Mouse (Mus musculus) spleen, postnatal 14 days (tissue): ENCODE data around the gene Stub1.
A peak's percentile ranks its signal among the peaks of the same experiment; 100 is the strongest.

Source experiments
- DNase-seq, 2 experiments: peaks; one replicate each; pipeline ENCODE4 v3.0.0; 2021 to 2022; ENCODE audit warnings: low spot score in 2 of 2

Stub1 gene

DNA sequence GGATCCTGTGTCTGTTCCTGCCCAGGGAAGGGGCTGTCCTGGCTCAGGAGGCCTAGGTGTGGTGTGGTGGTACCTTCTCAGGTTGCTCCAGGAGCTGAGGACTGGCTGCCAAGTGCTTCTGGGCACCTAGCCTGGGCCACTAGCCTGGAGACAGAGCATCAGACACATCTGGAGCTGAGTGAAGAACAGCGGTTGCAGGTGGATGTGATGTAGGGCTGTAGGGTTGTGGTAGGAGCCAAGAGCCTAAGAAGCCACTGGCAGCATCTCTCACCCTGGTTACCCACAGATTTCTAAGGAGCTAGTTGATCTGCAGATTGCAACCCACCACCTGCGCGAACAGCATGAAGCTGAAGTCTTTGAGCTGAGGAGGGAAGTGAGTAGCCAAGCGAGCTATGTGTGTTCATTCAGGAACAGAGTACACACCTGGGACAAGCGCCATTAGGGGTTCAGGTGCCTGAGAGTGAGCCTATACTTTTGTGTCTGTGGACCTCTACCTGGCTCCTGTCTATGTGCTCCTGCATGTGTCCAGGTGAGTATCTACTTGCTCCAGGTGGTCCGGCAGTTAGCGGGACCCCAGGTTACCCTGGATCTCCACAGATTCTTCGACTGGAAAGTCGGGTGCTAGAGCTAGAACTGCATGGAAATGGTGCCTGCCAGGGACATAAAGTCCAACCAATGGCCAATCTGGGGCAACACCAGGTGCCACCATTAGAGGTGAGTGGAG, 46.3 kb downstream of the Stub1 start:
- DNase-seq: no peak

DNA sequence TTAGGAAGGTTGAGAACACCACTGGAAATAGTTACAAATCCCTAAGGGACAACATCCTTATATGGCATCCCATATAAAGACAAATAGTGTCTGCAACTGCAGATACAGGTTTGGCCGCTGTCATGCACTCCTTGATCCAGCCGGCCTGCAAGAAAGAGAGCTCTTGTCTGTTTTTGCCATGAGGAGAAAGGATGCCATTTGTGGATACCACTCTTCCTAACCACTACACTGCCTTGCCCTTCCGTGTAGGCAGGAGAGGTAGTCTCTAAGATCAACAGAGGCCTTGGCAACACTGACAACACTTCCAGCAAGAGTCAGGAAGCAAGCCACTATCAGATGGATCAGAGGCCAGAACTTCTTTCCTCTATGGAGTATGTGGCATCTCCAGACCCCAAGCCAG, 46.9 kb downstream of the Stub1 start, which contains the start of gene Ccdc78:
Gene Ccdc78, plus strand, starts transcription at position 301 of the 400 bp plus-strand sequence.
- no peak for DNase-seq

DNA sequence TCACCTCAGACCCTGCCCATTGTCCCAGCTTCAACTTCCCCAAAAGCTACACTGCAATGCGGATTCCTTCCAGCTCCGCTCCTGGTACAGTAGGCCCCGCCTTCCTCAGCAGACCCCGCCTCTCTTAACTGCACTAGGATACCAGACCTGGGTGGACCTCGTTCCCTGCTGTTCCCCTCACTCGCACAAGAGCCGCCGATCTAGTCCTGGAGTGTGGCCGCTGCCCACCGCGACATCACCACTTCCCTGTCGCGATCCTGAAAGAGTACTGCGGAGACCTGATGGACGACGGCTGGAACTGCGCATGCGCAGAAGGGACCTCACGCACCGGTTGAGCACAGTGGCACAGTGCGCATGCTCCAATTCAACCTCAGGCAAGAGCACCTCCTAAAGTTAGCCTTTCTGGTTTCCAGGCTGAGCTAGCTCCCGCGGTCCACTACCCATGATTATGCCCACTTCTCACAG, 47.9 kb downstream of the Stub1 start, which contains the start of gene Haghl:
Gene Haghl, minus strand, starts transcription at position 393 of the 465 bp plus-strand sequence.
- DNase-seq: peak; percentile 86 to 91

DNA sequence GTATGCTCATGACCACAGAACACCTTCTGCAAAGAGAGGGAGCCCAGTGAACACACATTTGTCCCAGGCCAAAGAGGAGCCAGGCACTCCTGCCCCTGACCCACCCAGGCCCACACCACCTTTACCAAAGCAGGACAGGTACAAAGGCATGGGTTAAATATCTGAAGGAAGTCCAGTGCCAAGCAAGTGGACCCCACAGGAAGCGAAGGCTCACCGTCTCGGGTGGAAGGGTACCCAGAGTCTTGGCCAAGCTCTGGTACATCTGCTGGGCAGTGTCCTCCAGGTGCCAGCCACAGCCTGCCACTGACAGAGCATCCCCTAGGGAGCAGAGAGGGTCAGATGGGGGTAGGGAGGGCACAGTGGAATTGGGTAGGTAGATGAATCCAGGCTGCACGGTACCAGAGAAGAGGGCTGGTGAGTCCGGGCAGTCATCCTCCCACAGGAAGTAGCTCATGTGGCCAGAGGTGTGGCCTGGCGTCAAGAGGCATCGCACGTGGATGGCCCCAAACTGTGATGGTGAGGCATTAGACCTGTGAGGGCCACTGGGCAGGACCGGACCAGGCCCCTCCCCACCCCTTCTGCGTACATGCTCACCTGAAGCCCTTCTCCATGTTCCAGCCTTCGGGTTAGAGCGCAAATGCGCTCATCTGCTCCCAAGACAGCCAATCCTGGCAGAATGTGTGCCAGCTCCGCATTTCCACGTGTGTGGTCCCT, 49.2 kb downstream of the Stub1 start:
- no peak for DNase-seq

DNA sequence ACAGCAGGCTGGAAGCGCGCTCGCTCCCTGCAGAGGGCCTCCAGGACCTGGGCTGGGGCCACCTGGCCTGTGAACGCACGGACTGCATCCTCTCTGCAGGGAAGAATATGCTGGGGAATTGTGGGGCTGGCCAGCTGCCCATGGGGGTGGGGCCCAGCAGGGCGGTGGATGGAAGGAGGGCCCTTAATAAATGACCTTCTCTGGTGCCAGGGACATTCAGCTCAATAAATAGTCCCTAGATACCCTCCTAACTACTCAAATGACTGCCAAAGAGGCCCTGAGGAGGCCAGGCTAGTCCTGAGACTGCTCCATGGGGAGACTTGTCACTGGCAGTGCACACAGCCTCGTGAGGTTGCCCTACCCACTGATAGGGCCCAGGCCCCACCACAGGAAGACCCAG, 50.1 kb downstream of the Stub1 start:
- DNase-seq: no peak

DNA sequence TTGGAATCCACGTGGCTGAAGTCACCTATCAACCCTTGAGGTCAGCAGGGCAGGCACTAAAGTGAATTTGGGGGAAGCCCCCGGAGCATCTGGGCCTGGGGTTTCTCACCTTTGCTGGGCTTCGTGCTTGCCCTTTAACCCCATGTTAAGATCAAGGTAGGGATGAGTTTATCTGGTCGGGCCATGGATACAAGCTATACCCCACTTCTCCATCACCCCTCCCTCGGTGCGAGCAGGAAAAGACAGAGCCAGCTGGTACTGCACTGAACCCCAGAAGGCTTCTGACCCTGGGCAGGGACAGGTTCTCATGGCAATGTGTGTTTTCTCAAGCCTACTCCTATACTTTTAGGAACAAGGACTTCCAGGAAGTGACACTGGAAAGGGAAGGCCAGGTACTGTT, 51.9 kb downstream of the Stub1 start:
- DNase-seq: no peak
